22 mouse cellular contexts compared by ENCODE assay signal in genomic region chr17:83340895-83341524, GRCm38 (mm10). TPM values are rescaled to one million over a fixed set of nuclear protein-coding genes. Genes with fewer than 3 reads are reported as not detected.
A peak's percentile ranks its signal among the peaks of the same experiment; 100 is the strongest.
DNase-seq lines count a peak whose midpoint lies in the region; ATAC-seq and TF ChIP-seq lines count a peak whose summit lies in the region.
"Had no signal": no experiment of that assay in that cellular context is flagged by ENCODE, and none has a peak within 500 bp of the region (broad histone marks: within the 10 kb centered on the region; RNA-seq: fewer than 3 reads in every experiment).

No protein-coding gene starts in this region.

- no peak for TF ChIP-seq EP300 in liver, postnatal 0 days (IDR thresholded peaks at IDR 0.05; ENCODE audit: low read depth)

- DNase-seq in heart, adult 11 months = no peak
- DNase-seq in embryonic facial prominence, embryonic 10.5 days (ENCODE audit: low spot score) = peak; percentile 6
- peak; percentile 55 for DNase-seq in lung, postnatal 14 days
- no peak for DNase-seq in liver, postnatal 0 days
- DNase-seq: adrenal gland, adult 2 months; cerebellum, adult 18-20 months; gastrocnemius, postnatal 10 days; heart, postnatal 36 days; kidney, adult 2 months; kidney, postnatal 14 days; spleen, adult 18-20 months; thymus, postnatal 25 days had no signal

- no peaks in the 10 kb centered on the region; the same call in 1 of the 2 replicates for H3K9me3 ChIP-seq in heart, embryonic 16.5 days (replicated peaks; ENCODE audit: control insufficient read depth, low read length)
- H3K9me3 ChIP-seq in embryonic facial prominence, embryonic 10.5 days = no peaks in the 10 kb centered on the region
- no peaks in the 10 kb centered on the region for H3K9me3 ChIP-seq in intestine, postnatal 0 days (ENCODE audit: control insufficient read depth)
- no peaks in the 10 kb centered on the region for H3K9me3 ChIP-seq in liver, postnatal 0 days (ENCODE audit: low read length)
- H3K9me3 ChIP-seq: hindbrain, embryonic 15.5 days; limb, embryonic 12.5 days; liver, embryonic 15.5 days; midbrain, embryonic 10.5 days; neural tube, embryonic 12.5 days had no signal

- peaks cover 6% of the 10 kb centered on the region; the same call in 1 of the 2 replicates for H3K4me1 ChIP-seq in heart, embryonic 16.5 days (ENCODE audit: control insufficient read depth, insufficient read depth, low read length)
- peaks cover 18% of the 10 kb centered on the region for H3K4me1 ChIP-seq in embryonic facial prominence, embryonic 10.5 days
- 0 out of 2 replicates have a peak, but pooled peaks cover 4% of the 10 kb centered on the region for H3K4me1 ChIP-seq in intestine, postnatal 0 days (replicated peaks; ENCODE audit: control insufficient read depth, insufficient read depth, low read length)
- no peaks in the 10 kb centered on the region for H3K4me1 ChIP-seq in liver, postnatal 0 days (ENCODE audit: insufficient read depth)
- H3K4me1 ChIP-seq: hindbrain, embryonic 15.5 days; neural tube, embryonic 12.5 days had no signal

- H3K4me2 ChIP-seq in heart, embryonic 16.5 days (ENCODE audit: low read depth, low read length) = peak overlapping the region; percentile 30; the same call in 1 of the 2 replicates
- H3K4me2 ChIP-seq in intestine, postnatal 0 days (replicated peaks; ENCODE audit: low read depth) = 0 out of 2 replicates have a peak overlapping the region, but pooled peaks have one; percentile 21
- no peak overlapping the region for H3K4me2 ChIP-seq in liver, postnatal 0 days (ENCODE audit: low read depth, low read length)
- H3K4me2 ChIP-seq: hindbrain, embryonic 15.5 days; limb, embryonic 12.5 days; liver, embryonic 15.5 days; neural tube, embryonic 12.5 days had no signal

- H3K27me3 ChIP-seq in heart, embryonic 16.5 days (ENCODE audit: control insufficient read depth, insufficient read depth, low read length) = no peaks in the 10 kb centered on the region
- no peaks in the 10 kb centered on the region for H3K27me3 ChIP-seq in embryonic facial prominence, embryonic 10.5 days (replicated peaks; ENCODE audit: low read depth, poor library complexity, severe bottlenecking)
- no peaks in the 10 kb centered on the region for H3K27me3 ChIP-seq in intestine, postnatal 0 days (replicated peaks; ENCODE audit: control insufficient read depth, insufficient read depth, low read length)
- H3K27me3 ChIP-seq in liver, postnatal 0 days (ENCODE audit: insufficient read depth, low read length) = no peaks in the 10 kb centered on the region
- H3K27me3 ChIP-seq: hindbrain, embryonic 15.5 days; limb, embryonic 12.5 days; liver, embryonic 15.5 days; neural tube, embryonic 12.5 days had no signal

- H3K27ac ChIP-seq in heart, embryonic 16.5 days (ENCODE audit: low read length) = no peak overlapping the region
- H3K27ac ChIP-seq in embryonic facial prominence, embryonic 10.5 days (replicated peaks) = no peak overlapping the region
- no peak overlapping the region for H3K27ac ChIP-seq in intestine, postnatal 0 days (ENCODE audit: low read depth, low read length)
- no peak overlapping the region for H3K27ac ChIP-seq in liver, postnatal 0 days (ENCODE audit: low read depth)
- H3K27ac ChIP-seq: hindbrain, embryonic 15.5 days; left cerebral cortex, adult 2 months; limb, embryonic 12.5 days; liver, embryonic 15.5 days; midbrain, embryonic 10.5 days; neural tube, embryonic 12.5 days had no signal

- TF ChIP-seq CTCF in intestine, postnatal 0 days (IDR thresholded peaks at IDR 0.05; ENCODE audit: low read depth) = no peak
- no peak for TF ChIP-seq CTCF in liver, postnatal 0 days (IDR thresholded peaks at IDR 0.05; ENCODE audit: low read depth)

- WGBS in heart, embryonic 16.5 days = 35% methylated on average over 16 of the region's 16 CpGs
- WGBS in embryonic facial prominence, embryonic 10.5 days = 77% methylated on average over 16 of the region's 16 CpGs
- 43% methylated on average over 16 of the region's 16 CpGs for WGBS in intestine, postnatal 0 days
- 61% methylated on average over 16 of the region's 16 CpGs for WGBS in liver, postnatal 0 days (ENCODE audit: insufficient replicate concordance)

- no peak overlapping the region for H3K9ac ChIP-seq in heart, embryonic 16.5 days (ENCODE audit: low read length)
- no peak overlapping the region for H3K9ac ChIP-seq in intestine, postnatal 0 days (ENCODE audit: low read depth, low read length)
- no peak overlapping the region for H3K9ac ChIP-seq in liver, postnatal 0 days (replicated peaks)
- H3K9ac ChIP-seq: hindbrain, embryonic 15.5 days; limb, embryonic 12.5 days; liver, embryonic 15.5 days; neural tube, embryonic 12.5 days had no signal

- H3K4me3 ChIP-seq in heart, embryonic 16.5 days (ENCODE audit: low read length) = no peak overlapping the region
- no peak overlapping the region for H3K4me3 ChIP-seq in embryonic facial prominence, embryonic 10.5 days
- H3K4me3 ChIP-seq in intestine, postnatal 0 days (ENCODE audit: low read depth, low read length) = no peak overlapping the region
- H3K4me3 ChIP-seq in liver, postnatal 0 days (ENCODE audit: low read depth, low read length) = no peak overlapping the region
- H3K4me3 ChIP-seq: hindbrain, embryonic 15.5 days; left cerebral cortex, adult 2 months; limb, embryonic 12.5 days; liver, embryonic 15.5 days; midbrain, embryonic 10.5 days; neural tube, embryonic 12.5 days had no signal

- H3K36me3 ChIP-seq in heart, embryonic 16.5 days (ENCODE audit: control insufficient read depth, insufficient read depth) = no peaks in the 10 kb centered on the region
- no peaks in the 10 kb centered on the region for H3K36me3 ChIP-seq in embryonic facial prominence, embryonic 10.5 days (replicated peaks)
- H3K36me3 ChIP-seq in intestine, postnatal 0 days (ENCODE audit: control insufficient read depth, insufficient read depth) = no peaks in the 10 kb centered on the region
- no peaks in the 10 kb centered on the region for H3K36me3 ChIP-seq in liver, postnatal 0 days (replicated peaks; ENCODE audit: insufficient read depth, low read length)
- H3K36me3 ChIP-seq: G1E; hindbrain, embryonic 15.5 days; limb, embryonic 12.5 days; liver, embryonic 15.5 days; midbrain, embryonic 10.5 days; neural tube, embryonic 12.5 days had no signal

- no peak for ATAC-seq in heart, embryonic 16.5 days (replicated peaks; ENCODE audit: extremely low read depth, insufficient read depth, low FRiP score)
- no peak for ATAC-seq in intestine, postnatal 0 days
- no peak for ATAC-seq in megakaryocyte, adult 5-6 weeks (ENCODE audit: poor library complexity, severe bottlenecking)
- ATAC-seq in liver, postnatal 0 days = no peak

RNA-seq across cellular contexts. Expression of gene Eml4, which starts 9.7 kb away (rescaled TPM):
- 12.4 and 12.7 TPM in 2 replicates for polyA plus RNA-seq in heart, embryonic 16.5 days (2015; fragmentation: Nextera tagmentation; extraction: Ambion mirVana)
- 56.0 and 58.3 TPM in 2 replicates for polyA plus RNA-seq in embryonic facial prominence, embryonic 10.5 days (2016; fragmentation: Nextera tagmentation; extraction: Ambion mirVana)
- polyA plus RNA-seq in intestine, postnatal 0 days (2015; fragmentation: Nextera tagmentation; extraction: Ambion mirVana) = 13.2 and 15.0 TPM in 2 replicates
- 28.1 and 30.8 TPM in 2 replicates for total RNA-seq in megakaryocyte, adult 5-6 weeks (2015)
- total RNA-seq in megakaryocyte, adult 5-6 weeks (2017) = 43.8 and 59.8 TPM in 2 replicates
- polyA plus RNA-seq in liver, postnatal 0 days (2015; fragmentation: Nextera tagmentation; extraction: Ambion mirVana) = 3.8 and 4.7 TPM in 2 replicates

Comparison
In these comparisons a context has a peak if more than half of its experiments do, and no peak if none do; other contexts are left out.
1. DNase-seq: peak in embryonic facial prominence, embryonic 10.5 days (single experiment) and lung, postnatal 14 days (single experiment); none in heart, adult 11 months (single experiment) and liver, postnatal 0 days (single experiment).